Mouse (Mus musculus) liver, postnatal 0 days (tissue): ENCODE data around the gene Tspan4. TPM values are rescaled to one million over a fixed set of nuclear protein-coding genes. Genes with fewer than 3 reads are reported as not detected.

Experiments
- ATAC-seq: fragments of 200-750 bp; cut with Nextera tagmentation; 2 replicates; pipeline ENCODE4 v1.8.0; 2017; ENCODE audit warnings: mild to moderate bottlenecking, moderate library complexity
- DNase-seq: peaks from one replicate; pipeline ENCODE4 v3.0.0-alpha.2; 2016
- H3K27ac ChIP-seq: fragments of 300-500 bp; sonication (generic); 2 replicates; pipeline ENCODE4 v1.5.1; 2014; ENCODE audit warnings: antibody characterized with exemption, moderate library complexity, mild to moderate bottlenecking, low read depth
- H3K27me3 ChIP-seq: fragments of 300-500 bp; sonication (generic); 2 replicates; pipeline ENCODE4 v1.6.1; 2014; ENCODE audit warnings: low read length, control low read depth, mixed read lengths; ENCODE audit not compliant: insufficient read depth
- H3K36me3 ChIP-seq: fragments of 300-500 bp; sonication (generic); replicated peaks from 2 replicates; pipeline ENCODE4 v1.6.1; 2014; ENCODE audit warnings: mild to moderate bottlenecking, control low read depth, low read length, moderate library complexity, mixed read lengths; ENCODE audit not compliant: insufficient read depth
- H3K4me1 ChIP-seq: fragments of 300-500 bp; sonication (generic); 2 replicates; pipeline ENCODE4 v1.6.1; 2014; ENCODE audit warnings: antibody characterized with exemption, mild to moderate bottlenecking, control low read depth; ENCODE audit not compliant: insufficient read depth
- H3K4me2 ChIP-seq: fragments of 300-500 bp; sonication (generic); 2 replicates; pipeline ENCODE4 v1.6.1; 2014; ENCODE audit warnings: low read depth, mild to moderate bottlenecking, low read length, moderate library complexity, mixed read lengths
- H3K4me3 ChIP-seq: fragments of 300-500 bp; sonication (generic); 2 replicates; pipeline ENCODE4 v1.5.1; 2014; ENCODE audit warnings: low read depth, low read length
- H3K9ac ChIP-seq: fragments of 300-500 bp; sonication (generic); replicated peaks from 2 replicates; pipeline ENCODE4 v1.6.1; 2014; ENCODE audit warnings: mild to moderate bottlenecking, moderate library complexity
- H3K9me3 ChIP-seq: fragments of 300-500 bp; sonication (generic); 2 replicates; pipeline ENCODE4 v1.6.1; 2016; ENCODE audit warnings: mild to moderate bottlenecking, control low read depth, low read length, mixed read lengths
- CTCF ChIP-seq: sonication (generic); IDR thresholded peaks from 2 replicates; pipeline ENCODE4 v1.5.1; 2016; ENCODE audit warnings: antibody characterized with exemption, low read depth
- EP300 ChIP-seq: IDR thresholded peaks from 2 replicates; pipeline ENCODE4 v1.6.1; 2016; ENCODE audit warnings: antibody characterized with exemption, low read depth, mild to moderate bottlenecking
- WGBS: fragments of 180-500 bp; shearing (Covaris S2); extraction: QIAGEN DNeasy Blood & Tissue Kit; methylation state at CpG from one replicate; pipeline ENCODE4 v1.1.7; 2014; ENCODE audit not compliant: insufficient replicate concordance; 5-methylcytosine and 5-hydroxymethylcytosine counted together
- polyA plus RNA-seq: library from polyadenylated mRNA; unstranded; fragments of >200 nt; fragmentation: Nextera tagmentation; extraction: Ambion mirVana; gene quantifications from 2 replicates; pipeline ENCODE4 v1.2.1, GENCODE M21; 2015

Gene Tspan4
- polyA plus RNA-seq, 1 experiment from 2014 or later = 72.2 TPM

DNA sequence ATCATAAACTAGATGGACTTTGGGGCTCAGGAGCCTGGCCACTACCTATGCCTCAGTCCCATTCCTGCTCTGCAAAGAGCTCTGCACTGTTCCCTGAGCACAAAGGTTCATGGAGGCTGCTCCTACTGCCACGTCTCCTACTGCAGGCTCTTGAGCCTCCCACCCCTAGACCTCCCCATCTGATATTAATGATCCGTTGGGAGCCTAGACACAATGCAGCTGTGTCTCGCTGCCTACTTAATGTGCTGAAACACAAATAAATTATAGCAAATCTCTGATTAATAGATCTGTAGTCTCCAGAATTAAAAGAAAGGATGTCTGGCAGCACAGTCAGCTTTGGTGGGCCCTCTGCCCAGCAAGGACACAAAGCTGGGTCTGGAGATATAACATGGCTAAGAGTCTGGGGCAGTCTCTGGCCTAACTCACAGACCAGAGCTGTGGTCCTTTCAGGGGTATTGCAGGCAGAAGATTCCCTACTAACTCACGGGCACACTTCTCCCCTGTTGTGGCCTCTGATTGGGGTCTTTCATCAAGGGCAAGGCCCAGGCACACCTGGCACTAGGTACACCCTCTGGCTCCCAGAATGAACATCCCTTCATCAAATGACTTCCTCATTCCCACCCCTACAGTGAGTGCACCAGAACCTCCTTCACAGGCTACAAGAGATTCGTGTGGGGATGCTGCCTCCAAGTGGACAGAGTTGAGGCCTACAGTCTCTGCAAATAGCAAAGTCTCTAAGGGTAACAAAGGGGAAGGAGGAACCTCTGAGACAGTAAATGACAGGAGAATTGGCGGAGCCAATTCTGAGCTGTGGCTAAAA lies 49.9 kb downstream of the Tspan4 start:
- no peak overlapping the region for H3K4me2 ChIP-seq
- no peak for TF ChIP-seq EP300
- peak; percentile 98 for TF ChIP-seq CTCF
- WGBS = 58% methylated on average over 6 of the region's 6 CpGs
- H3K4me1 ChIP-seq = no peaks in the 10 kb centered on the region
- no peaks in the 10 kb centered on the region for H3K27me3 ChIP-seq
- H3K27ac ChIP-seq = no peak overlapping the region
- H3K9me3 ChIP-seq = no peaks in the 10 kb centered on the region
- H3K4me3 ChIP-seq = no peak overlapping the region
- H3K36me3 ChIP-seq = peaks cover 9% of the 10 kb centered on the region
- DNase-seq = peak; percentile 86
- H3K9ac ChIP-seq = no peak overlapping the region
- peak; percentile 86 for ATAC-seq

- H3K4me2 ChIP-seq = no peak overlapping the region
- no peak overlapping the region for H3K4me3 ChIP-seq
- peaks cover 11% of the 10 kb centered on the region for H3K36me3 ChIP-seq
- TF ChIP-seq EP300 (no peak), CTCF (no peak)
- H3K9me3 ChIP-seq = no peaks in the 10 kb centered on the region
- no peak overlapping the region for H3K27ac ChIP-seq
- H3K9ac ChIP-seq = no peak overlapping the region
- ATAC-seq = no peak
- no peaks in the 10 kb centered on the region for H3K4me1 ChIP-seq
- DNase-seq = no peak
- WGBS = 89% methylated on average over 4 of the region's 4 CpGs
- H3K27me3 ChIP-seq = no peaks in the 10 kb centered on the region
Observed at GRCm38 (mm10) chr7:141525580-141525925, 50.5 kb downstream of the Tspan4 start.

DNA sequence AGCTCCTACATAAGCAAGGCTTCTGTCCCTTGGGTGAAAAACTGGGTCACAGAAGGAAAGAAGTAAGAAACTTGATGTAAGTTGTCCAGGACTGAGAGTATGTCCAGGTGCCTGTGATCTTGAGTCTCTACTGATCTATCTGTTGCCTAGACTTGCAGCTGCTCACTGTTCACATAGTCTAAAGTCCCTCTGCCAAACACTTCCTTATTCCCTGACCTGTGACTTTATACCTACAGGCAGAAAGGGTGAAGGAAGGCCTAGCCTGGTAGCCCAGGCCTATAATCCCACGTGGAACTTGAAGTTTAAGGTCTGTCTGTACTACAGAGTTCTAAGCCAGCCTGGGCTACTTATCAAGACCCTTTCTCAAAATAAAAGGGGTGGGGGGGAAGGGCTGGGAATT lies 60.5 kb downstream of the Tspan4 start:
- Histone ChIP-seq H3K9me3 (no peaks in the 10 kb centered on the region), H3K4me2 (no peak overlapping the region), H3K4me1 (peaks cover 23% of the 10 kb centered on the region), H3K27ac (no peak overlapping the region), H3K9ac (no peak overlapping the region), H3K27me3 (no peaks in the 10 kb centered on the region), H3K36me3 (no peaks in the 10 kb centered on the region), H3K4me3 (no peak overlapping the region)
- WGBS = 78% methylated on average over 1 of the region's 1 CpGs
- DNase-seq (no peak), ATAC-seq (no peak)
- TF ChIP-seq CTCF (no peak), EP300 (no peak)

DNA sequence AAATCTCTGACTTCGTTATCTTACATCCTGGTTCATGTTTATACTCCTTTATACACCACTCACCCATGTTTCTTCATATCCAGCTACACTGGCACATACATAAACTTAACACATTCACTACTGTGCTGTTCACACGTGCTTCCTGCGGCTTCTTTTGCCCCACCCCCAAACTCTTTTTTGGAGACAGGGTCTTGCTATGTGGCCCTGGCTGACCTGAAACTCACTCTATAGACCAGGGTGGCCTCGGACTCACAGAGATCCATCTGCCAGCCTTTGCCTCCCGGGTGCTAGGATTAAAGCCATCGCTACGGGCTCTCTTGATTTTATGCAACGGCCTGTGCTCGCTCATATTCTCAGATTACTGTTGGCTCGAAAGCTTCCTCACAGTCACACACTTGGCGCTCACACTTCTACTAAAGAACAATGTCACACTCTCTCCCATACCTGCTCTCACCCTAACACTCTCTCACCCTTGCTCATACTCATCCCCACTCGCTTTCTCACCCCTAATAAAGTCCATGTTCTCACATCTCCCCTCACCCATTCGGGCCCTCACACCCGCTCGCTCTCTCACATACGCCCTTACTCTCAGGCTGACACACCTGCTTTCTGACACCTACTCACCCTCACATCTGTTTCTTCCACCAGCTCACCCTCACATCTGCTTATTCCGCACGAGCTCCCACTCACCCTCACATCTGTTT lies 64.0 kb downstream of the Tspan4 start:
- Histone ChIP-seq H3K9me3 (no peaks in the 10 kb centered on the region), H3K9ac (peak overlapping the region; percentile 81), H3K4me2 (peak overlapping the region; percentile 93), H3K4me1 (peaks cover 31% of the 10 kb centered on the region), H3K36me3 (no peaks in the 10 kb centered on the region), H3K27ac (peak overlapping the region; percentile 84), H3K27me3 (no peaks in the 10 kb centered on the region), H3K4me3 (peak overlapping the region; percentile 74)
- TF ChIP-seq EP300 = no peak
- no peak for TF ChIP-seq CTCF
- DNase-seq (no peak), ATAC-seq (peak; percentile 18)
- WGBS = 7% methylated on average over 18 of the region's 18 CpGs

DNA sequence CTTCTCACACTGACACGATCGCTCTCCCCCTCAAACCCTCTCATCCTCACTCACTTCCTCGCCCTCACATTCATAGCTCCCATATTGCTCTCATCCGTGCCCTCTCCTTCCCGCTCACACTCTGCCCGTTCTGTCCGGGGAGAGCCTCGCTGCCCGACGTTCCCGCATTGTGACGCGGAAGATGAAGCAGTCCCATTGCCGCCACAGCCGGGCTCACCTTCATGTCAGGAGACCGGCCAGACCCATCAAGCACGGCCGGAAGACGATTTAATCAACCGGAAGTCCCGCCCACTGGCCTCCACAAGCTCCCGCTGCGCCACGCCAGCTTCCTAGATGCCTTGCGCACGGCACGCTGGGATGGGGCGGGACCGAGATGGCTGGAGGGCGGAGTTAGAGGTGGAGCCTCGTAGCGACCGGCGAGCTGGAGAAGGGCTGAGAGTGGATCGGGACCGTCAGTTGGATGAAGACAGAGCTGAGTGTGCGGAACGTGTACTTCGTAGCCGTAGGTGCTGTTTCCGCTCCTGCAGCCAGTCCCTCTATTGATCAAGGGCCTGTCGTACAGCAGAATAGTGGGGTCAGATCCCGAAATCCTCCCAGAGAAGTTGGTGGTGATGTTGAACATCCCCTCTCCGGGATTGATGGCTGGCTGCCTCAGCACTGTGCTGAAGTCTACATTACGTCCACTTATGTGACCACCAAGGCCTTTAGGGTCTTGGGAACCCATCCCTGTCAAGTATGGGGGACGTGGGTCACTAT lies 64.7 kb downstream of the Tspan4 start, which contains the start of gene Chid1:
Chid1 (minus strand) TSS at position 302 of the 756 bp plus-strand sequence.
- Histone ChIP-seq H3K9me3 (no peaks in the 10 kb centered on the region), H3K27me3 (no peaks in the 10 kb centered on the region), H3K4me1 (peaks cover 28% of the 10 kb centered on the region), H3K36me3 (no peaks in the 10 kb centered on the region), H3K9ac (peak within 1 kb of the TSS; percentile 81), H3K27ac (peak within 1 kb of the TSS; percentile 84), H3K4me2 (peak within 1 kb of the TSS; percentile 93), H3K4me3 (peak within 1 kb of the TSS; percentile 74)
- under 1% methylated on average over 46 of the region's 46 CpGs for WGBS
- DNase-seq = peak; percentile 100
- TF ChIP-seq CTCF (0 out of 2 replicates have a peak, but pooled peaks have one; percentile 1), EP300 (no peak)
- ATAC-seq = peak; percentile 93
